Mouse (Mus musculus): ENCODE results near the gene Olfr645.

Olfr645 gene

GRCm38 (mm10) chr7:104085365-104085764 is at the start of gene Olfr645:
Gene Olfr645 (minus strand): TSS chr7:104085465.
- DNase-seq (ENCODE audit: low read depth) = no peak

DNA sequence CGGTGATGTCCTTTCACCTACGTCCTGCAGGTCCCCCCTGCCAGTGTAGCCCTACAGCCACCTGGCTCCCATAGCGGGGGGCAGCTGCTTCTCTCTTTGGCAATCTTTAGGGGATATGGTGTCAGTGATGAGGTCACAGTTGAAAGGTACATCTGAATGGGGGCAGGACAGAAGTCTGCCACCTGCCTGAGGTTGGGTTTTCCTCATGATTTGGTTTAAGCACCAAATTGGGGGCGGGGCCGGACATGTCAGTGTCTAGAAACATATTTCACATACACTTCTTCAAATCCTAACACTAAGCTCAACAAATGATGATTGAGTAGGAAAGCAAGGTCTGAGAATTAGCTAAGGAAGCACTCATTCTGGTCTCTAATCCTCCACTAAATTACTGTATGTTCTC is 44.5 kb upstream of the Olfr645 start, which contains the start of gene Ubqln5:
Gene Ubqln5, minus strand, starts transcription at position 101 of the 400 bp plus-strand sequence.
- DNase-seq (ENCODE audit: low read depth) = no peak

- no peak for DNase-seq (ENCODE audit: low read depth)
These were observed 19.4 kb upstream of the Olfr645 start, which contains the start of gene Olfr646 for GRCm38 (mm10) chr7:104104757-104104972. Gene Olfr646 (plus strand): TSS chr7:104104873.

GRCm38 (mm10) chr7:104103913-104104756 is 18.9 kb upstream of the Olfr645 start:
- DNase-seq (ENCODE audit: low read depth) = no peak

GRCm38 (mm10) chr7:104071769-104072168 is 13.5 kb downstream of the Olfr645 start, which contains the start of gene Olfr644:
Gene Olfr644 (minus strand): TSS chr7:104071869.
- DNase-seq (ENCODE audit: low read depth) = no peak

GRCm38 (mm10) chr7:104061345-104061744 is 23.9 kb downstream of the Olfr645 start, which contains the start of gene 4930516K23Rik:
Gene 4930516K23Rik (minus strand): TSS chr7:104061445.
- DNase-seq (ENCODE audit: low read depth) = no peak

DNA sequence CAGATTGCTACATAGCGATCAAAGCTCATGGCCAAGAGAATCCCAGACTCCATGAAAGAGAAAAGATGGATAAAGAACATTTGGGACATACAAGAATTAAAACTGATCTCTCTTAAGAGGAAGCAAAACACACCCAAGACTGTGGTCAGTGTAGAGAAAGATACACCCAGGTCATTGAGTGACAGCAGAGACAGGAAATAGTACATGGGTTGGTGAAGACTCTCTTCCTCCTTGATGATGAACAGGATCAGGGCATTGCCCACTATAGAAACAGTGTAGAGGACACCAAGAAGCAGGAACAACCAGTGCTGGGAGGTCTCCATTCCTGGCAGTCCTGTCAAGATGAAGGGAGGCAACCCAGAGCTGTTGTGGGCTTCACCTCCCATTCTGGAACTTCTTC is 26.1 kb downstream of the Olfr645 start:
- no peak for DNase-seq (ENCODE audit: low read depth)

GRCm38 (mm10) chr7:104052566-104052965 is 32.7 kb downstream of the Olfr645 start, which contains the start of gene Olfr642:
Gene Olfr642 (minus strand): TSS chr7:104052666.
- DNase-seq (ENCODE audit: low read depth) = no peak

GRCm38 (mm10) chr7:104050745-104051144 is 34.5 kb downstream of the Olfr645 start:
- DNase-seq (ENCODE audit: low read depth) = no peak

DNA sequence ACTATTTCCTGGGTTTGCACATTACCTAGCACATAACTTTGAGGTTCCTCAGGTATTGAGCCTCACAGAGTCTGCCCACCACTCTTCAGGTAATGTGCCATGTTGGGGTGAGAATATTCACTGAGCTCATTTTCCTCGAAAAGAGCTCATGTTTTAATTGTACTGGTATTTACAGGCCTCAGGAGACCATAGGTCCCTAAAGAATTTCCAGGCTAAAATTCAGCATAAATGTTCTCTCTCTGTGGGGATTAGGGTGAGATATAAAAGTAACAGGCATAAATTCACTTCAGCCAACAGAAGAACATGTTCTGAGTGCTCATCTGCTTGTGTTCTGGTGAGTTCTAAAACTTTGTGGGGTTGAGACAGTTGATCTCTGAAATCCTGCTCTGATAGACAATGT is 50.1 kb downstream of the Olfr645 start, which contains the start of gene Olfr641:
Gene Olfr641, plus strand, starts transcription at position 301 of the 400 bp plus-strand sequence.
- no peak for DNase-seq (ENCODE audit: low read depth)

Measured in NIH3T3 (cell line).